Mouse (Mus musculus): ENCODE results near the gene Pip5kl1. TPM values are rescaled to one million over a fixed set of nuclear protein-coding genes. Genes with fewer than 3 reads are reported as not detected.

The Pip5kl1 gene
- polyA plus RNA-seq, 1 experiment from 2014 or later = not detected

- Histone ChIP-seq H3K4me2 (peak overlapping the region; percentile 38), H3K27ac (no peak overlapping the region), H3K9ac (peak overlapping the region; percentile 15; the same call in 1 of the 2 replicates), H3K4me3 (replicated peaks) (peak overlapping the region; percentile 29), H3K27me3 (no peaks in the 10 kb centered on the region), H3K36me3 (no peaks in the 10 kb centered on the region), H3K4me1 (replicated peaks) (peaks cover 68% of the 10 kb centered on the region), H3K9me3 (replicated peaks) (no peaks in the 10 kb centered on the region)
- ATAC-seq (ENCODE audit: low read depth) (no peak), DNase-seq (no peak)
- WGBS (ENCODE audit: insufficient replicate concordance) = 29% methylated on average over 10 of the region's 10 CpGs
These were observed 30.0 kb downstream of the Pip5kl1 start for GRCm38 (mm10) chr2:32604631-32605030.

DNA sequence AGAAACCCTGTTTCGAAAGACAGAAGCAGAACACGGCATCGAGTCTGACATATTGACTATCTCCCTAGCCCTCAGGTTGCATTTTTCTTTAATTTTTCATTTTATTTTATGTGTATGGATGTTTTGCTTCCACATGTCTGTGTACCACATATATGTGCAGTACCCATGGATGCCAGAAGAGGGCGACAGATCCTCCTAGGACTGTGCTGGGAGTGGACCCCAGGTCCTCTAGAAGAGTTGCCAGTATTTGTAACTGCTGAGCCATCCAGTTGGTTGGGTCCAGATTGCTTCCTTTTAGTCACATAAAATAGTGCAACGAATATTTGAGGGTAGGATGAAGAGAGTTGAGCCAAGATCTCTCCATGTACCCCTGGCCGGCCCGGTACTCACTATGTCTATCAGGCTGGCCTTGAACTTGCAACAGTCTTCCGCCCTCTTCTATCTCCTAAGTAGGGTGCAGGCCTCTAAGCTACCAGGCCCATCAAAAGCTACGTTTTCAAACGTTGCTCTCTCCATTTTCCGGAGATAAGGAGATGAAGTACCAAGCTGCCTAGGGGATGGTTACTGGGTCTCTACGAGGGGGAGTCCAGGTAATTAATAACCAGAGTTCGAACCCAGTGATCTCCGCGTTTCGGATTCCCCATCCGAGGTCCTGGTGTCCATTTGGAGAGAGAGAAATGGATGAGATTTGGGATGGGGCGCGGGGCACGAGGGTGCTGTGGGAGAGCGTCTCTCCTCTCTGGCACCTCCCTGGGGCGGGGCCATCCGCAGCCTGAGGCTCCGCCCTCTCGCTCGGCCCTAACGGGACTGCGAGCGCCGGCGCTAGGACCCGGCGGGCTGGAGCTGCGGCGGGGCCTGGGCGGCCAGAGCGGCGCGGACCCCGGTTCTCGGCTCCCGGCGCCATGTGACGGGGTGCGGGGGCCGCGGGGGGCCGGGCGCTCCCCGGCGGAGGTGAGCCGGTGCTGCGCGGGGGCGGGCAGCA is 31.9 kb downstream of the Pip5kl1 start:
- Histone ChIP-seq H3K9me3 (replicated peaks) (no peaks in the 10 kb centered on the region), H3K4me1 (replicated peaks) (peaks cover 79% of the 10 kb centered on the region), H3K27ac (peak overlapping the region; percentile 83), H3K4me3 (replicated peaks) (peak overlapping the region; percentile 76), H3K4me2 (peak overlapping the region; percentile 97), H3K9ac (peak overlapping the region; percentile 83), H3K36me3 (no peaks in the 10 kb centered on the region), H3K27me3 (no peaks in the 10 kb centered on the region)
- ATAC-seq (ENCODE audit: low read depth) (peak; percentile 74), DNase-seq (peak; percentile 89)
- 9% methylated on average over 52 of the region's 55 CpGs for WGBS (ENCODE audit: insufficient replicate concordance)

GRCm38 (mm10) chr2:32607262-32607947 is 32.8 kb downstream of the Pip5kl1 start:
- peaks cover 79% of the 10 kb centered on the region for H3K4me1 ChIP-seq (replicated peaks)
- ATAC-seq (ENCODE audit: low read depth) (peak; percentile 30), DNase-seq (peak; percentile 48)
- H3K27me3 ChIP-seq = no peaks in the 10 kb centered on the region
- H3K9ac ChIP-seq = peak overlapping the region; percentile 83
- H3K36me3 ChIP-seq = peaks cover 5% of the 10 kb centered on the region
- no peaks in the 10 kb centered on the region for H3K9me3 ChIP-seq (replicated peaks)
- WGBS (ENCODE audit: insufficient replicate concordance) = under 1% methylated on average over 34 of the region's 34 CpGs
- peak overlapping the region; percentile 83 for H3K27ac ChIP-seq
- peak overlapping the region; percentile 76 for H3K4me3 ChIP-seq (replicated peaks)
- H3K4me2 ChIP-seq = peak overlapping the region; percentile 97

DNA sequence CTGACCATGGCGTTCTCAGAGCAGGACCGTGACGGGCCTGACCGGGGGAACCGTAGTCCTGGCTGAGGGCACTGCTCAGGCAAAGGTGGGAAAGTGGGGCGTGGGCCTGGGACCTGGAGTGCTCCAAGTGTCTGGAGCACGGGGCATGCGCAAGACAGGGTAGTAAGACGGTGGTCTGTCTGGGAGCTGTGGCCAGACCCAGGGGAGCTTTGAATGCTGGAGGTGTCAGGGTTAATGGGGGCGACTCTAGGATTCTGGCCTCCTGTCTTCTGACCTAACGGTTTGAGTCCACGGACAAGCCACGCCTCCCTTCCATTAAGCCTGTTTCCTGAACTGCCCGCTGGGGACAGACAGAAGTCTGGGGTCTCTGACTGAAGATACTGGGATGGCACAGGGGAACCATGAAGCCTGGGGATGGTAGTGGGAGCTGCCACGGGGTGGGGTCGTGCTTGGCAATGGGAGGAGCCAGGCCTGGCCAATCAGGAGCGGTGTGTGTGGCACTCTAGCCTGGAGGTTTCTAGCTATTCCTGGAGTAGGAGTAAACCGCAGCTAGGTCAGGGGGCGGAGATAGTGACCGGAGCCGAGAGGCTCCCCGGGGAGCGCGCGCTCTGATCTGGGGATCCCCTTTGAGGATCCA is 33.7 kb downstream of the Pip5kl1 start:
- Histone ChIP-seq H3K4me3 (replicated peaks) (peak overlapping the region; percentile 76), H3K36me3 (peaks cover 13% of the 10 kb centered on the region), H3K9me3 (replicated peaks) (no peaks in the 10 kb centered on the region), H3K4me1 (replicated peaks) (peaks cover 76% of the 10 kb centered on the region), H3K27ac (peak overlapping the region; percentile 83), H3K27me3 (no peaks in the 10 kb centered on the region), H3K9ac (peak overlapping the region; percentile 83), H3K4me2 (peak overlapping the region; percentile 97)
- ATAC-seq (ENCODE audit: low read depth) (peak; percentile 76), DNase-seq (peak; percentile 78)
- 2% methylated on average over 25 of the region's 25 CpGs for WGBS (ENCODE audit: insufficient replicate concordance)

- peak overlapping the region; percentile 83 for H3K9ac ChIP-seq
- peaks cover 76% of the 10 kb centered on the region for H3K4me1 ChIP-seq (replicated peaks)
- H3K9me3 ChIP-seq (replicated peaks) = no peaks in the 10 kb centered on the region
- WGBS (ENCODE audit: insufficient replicate concordance) = 41% methylated on average over 18 of the region's 18 CpGs
- peak overlapping the region; percentile 97 for H3K4me2 ChIP-seq
- ATAC-seq (ENCODE audit: low read depth) (peak; percentile 46), DNase-seq (peak; percentile 11)
- H3K4me3 ChIP-seq (replicated peaks) = peak overlapping the region; percentile 76
- H3K36me3 ChIP-seq = peaks cover 18% of the 10 kb centered on the region
- H3K27ac ChIP-seq = peak overlapping the region; percentile 83
- H3K27me3 ChIP-seq = no peaks in the 10 kb centered on the region
These were observed 34.3 kb downstream of the Pip5kl1 start for GRCm38 (mm10) chr2:32608778-32609435.

GRCm38 (mm10) chr2:32610610-32611229 is 36.1 kb downstream of the Pip5kl1 start:
- H3K9me3 ChIP-seq (replicated peaks) = no peaks in the 10 kb centered on the region
- H3K4me1 ChIP-seq (replicated peaks) = peaks cover 65% of the 10 kb centered on the region
- H3K27ac ChIP-seq = peak overlapping the region; percentile 26
- peaks cover 31% of the 10 kb centered on the region for H3K36me3 ChIP-seq
- peak overlapping the region; percentile 97 for H3K4me2 ChIP-seq
- no peaks in the 10 kb centered on the region for H3K27me3 ChIP-seq
- DNase-seq = peak; percentile 47
- ATAC-seq (ENCODE audit: low read depth) = no peak
- WGBS (ENCODE audit: insufficient replicate concordance) = 15% methylated on average over 23 of the region's 23 CpGs
- peak overlapping the region; percentile 52 for H3K4me3 ChIP-seq (replicated peaks)
- peak overlapping the region; percentile 50 for H3K9ac ChIP-seq

- H3K36me3 ChIP-seq = peaks cover 46% of the 10 kb centered on the region
- H3K4me3 ChIP-seq (replicated peaks) = no peak overlapping the region
- no peaks in the 10 kb centered on the region for H3K9me3 ChIP-seq (replicated peaks)
- H3K4me2 ChIP-seq = no peak overlapping the region
- H3K27me3 ChIP-seq = no peaks in the 10 kb centered on the region
- ATAC-seq (ENCODE audit: low read depth) (no peak), DNase-seq (peak; percentile 53)
- peaks cover 52% of the 10 kb centered on the region for H3K4me1 ChIP-seq (replicated peaks)
- no peak overlapping the region; the same call in 1 of the 2 replicates for H3K27ac ChIP-seq
- WGBS (ENCODE audit: insufficient replicate concordance) = 64% methylated on average over 26 of the region's 26 CpGs
- no peak overlapping the region for H3K9ac ChIP-seq
These were observed 37.7 kb downstream of the Pip5kl1 start for GRCm38 (mm10) chr2:32612274-32612673.

GRCm38 (mm10) chr2:32617109-32617508 is 42.5 kb downstream of the Pip5kl1 start:
- Histone ChIP-seq H3K9ac (no peak overlapping the region), H3K4me3 (replicated peaks) (no peak overlapping the region), H3K4me2 (no peak overlapping the region), H3K9me3 (replicated peaks) (no peaks in the 10 kb centered on the region), H3K27me3 (no peaks in the 10 kb centered on the region), H3K27ac (no peak overlapping the region), H3K36me3 (peaks cover 70% of the 10 kb centered on the region), H3K4me1 (replicated peaks) (peaks cover 31% of the 10 kb centered on the region)
- ATAC-seq (ENCODE audit: low read depth) = no peak
- DNase-seq = no peak
- WGBS (ENCODE audit: insufficient replicate concordance) = 93% methylated on average over 1 of the region's 1 CpGs

GRCm38 (mm10) chr2:32617601-32618000 is 43.0 kb downstream of the Pip5kl1 start:
- no peaks in the 10 kb centered on the region for H3K9me3 ChIP-seq (replicated peaks)
- WGBS (ENCODE audit: insufficient replicate concordance) = 82% methylated on average over 4 of the region's 4 CpGs

GRCm38 (mm10) chr2:32618051-32618450 is 43.5 kb downstream of the Pip5kl1 start:
- Histone ChIP-seq H3K9me3 (replicated peaks) (no peaks in the 10 kb centered on the region), H3K36me3 (peaks cover 61% of the 10 kb centered on the region), H3K4me2 (no peak overlapping the region), H3K9ac (no peak overlapping the region), H3K27ac (no peak overlapping the region), H3K27me3 (no peaks in the 10 kb centered on the region), H3K4me1 (replicated peaks) (peaks cover 27% of the 10 kb centered on the region), H3K4me3 (replicated peaks) (no peak overlapping the region)
- no peak for DNase-seq
- WGBS (ENCODE audit: insufficient replicate concordance) = 87% methylated on average over 9 of the region's 9 CpGs
- no peak for ATAC-seq (ENCODE audit: low read depth)

More at GRCm38 (mm10) chr2:32617601-32618000, 43.0 kb downstream of the Pip5kl1 start:
- DNase-seq (no peak), ATAC-seq (ENCODE audit: low read depth) (no peak)
- Histone ChIP-seq H3K36me3 (peaks cover 66% of the 10 kb centered on the region), H3K4me2 (no peak overlapping the region), H3K27me3 (no peaks in the 10 kb centered on the region), H3K27ac (no peak overlapping the region), H3K4me3 (replicated peaks) (no peak overlapping the region), H3K4me1 (replicated peaks) (peaks cover 27% of the 10 kb centered on the region), H3K9ac (no peak overlapping the region)

All from liver, embryonic 13.5 days (tissue).